Mouse (Mus musculus): ENCODE results near the gene Slc11a1.

DNA sequence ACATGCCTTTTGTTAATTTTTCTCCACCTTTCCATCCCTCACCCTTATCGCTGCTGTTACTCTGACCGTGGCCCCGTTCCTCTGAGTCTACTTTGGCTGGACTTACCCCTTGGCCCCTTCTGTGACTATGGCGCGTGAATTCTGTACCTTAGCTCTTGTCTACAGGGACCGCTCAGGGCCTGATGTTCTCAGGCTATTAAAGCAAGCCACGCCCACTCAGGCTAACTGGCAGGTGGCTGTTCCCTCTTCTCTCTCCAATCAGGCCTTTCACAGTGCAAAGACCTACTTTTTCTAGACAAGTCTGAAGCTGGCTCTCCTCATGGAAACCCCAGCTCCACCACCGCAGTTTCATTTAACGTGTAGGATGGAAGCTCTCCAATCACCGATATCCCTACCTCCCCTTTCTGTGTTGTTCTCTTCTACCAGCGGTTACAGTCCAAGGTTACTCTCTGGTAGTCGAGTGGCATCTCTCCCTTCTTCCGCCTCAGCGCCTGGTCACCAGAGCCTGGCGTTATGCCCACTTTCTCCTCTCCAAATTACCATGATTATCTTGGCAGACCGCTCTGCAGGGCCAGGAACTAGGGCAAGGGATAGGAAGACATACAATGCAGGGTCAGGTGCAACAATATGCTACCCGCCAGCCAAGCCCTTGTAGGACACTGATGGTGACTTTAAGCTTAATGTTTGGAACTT is 43.9 kb downstream of the Slc11a1 start:
- no peak for TF ChIP-seq CTCF (IDR thresholded peaks at IDR 0.05; ENCODE audit: extremely low read depth, insufficient read depth, insufficient read length, insufficient replicate concordance)
- no peak for TF ChIP-seq POLR2A (IDR thresholded peaks at IDR 0.05; ENCODE audit: low read depth, low read length)

Measured in spleen, adult 2 months (tissue).